Mouse (Mus musculus): ENCODE data around the gene Plod1.

The Plod1 gene

DNA sequence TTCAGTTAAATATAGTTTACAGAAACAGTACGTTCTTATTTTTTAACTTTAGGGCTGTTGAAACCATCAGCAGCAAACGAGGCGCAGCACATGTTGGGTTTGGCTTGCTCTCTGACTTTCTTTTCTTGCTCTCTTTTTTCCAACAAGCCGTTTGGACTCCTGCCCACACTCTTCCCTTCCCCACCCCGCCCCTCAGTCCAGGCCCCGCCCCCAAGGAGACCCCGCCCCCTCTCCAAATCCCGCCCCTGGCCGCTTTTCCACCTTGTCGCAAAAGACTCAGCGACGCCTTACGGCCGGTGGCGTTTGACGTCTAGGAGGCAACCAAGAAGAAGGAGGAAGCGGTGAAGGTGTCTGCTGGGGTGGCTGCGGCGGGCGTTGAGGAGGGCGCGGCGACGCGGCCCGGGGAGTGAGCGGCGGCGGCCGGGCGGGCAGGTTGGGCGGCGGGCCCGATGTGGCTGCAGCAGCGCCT is 4.0 kb upstream of the Plod1 start, which contains the start of gene 2510039O18Rik:
2510039O18Rik (plus strand) TSS at position 320 of the 469 bp plus-strand sequence.
- in situ Hi-C loops (cut with MboI; ENCODE audit: low pct_unique_long_range_greater_than_20kb in 1 of 2, low sequenced_read_pairs in 2 of 2, unreplicated experiment in 1 of 2) = no loop called here

DNA sequence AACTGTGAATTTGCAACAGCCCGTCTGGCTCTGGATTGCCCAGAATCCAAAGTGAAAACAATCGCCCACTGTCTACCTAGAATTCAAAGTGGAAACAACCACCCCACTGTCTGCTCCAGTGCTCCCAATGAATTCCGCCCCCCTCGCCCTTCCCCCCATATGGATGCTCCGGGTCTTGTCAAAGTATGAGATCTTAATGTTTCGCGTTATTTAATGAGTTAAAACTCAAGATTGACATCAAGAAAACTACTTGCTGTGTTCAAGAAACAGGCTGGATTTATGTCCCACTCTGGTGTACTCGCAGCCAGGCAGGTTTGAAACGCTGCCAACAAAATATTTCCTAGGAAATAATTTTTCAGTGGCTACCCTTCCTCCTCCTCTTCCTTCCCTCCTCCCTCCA is 3.5 kb upstream of the Plod1 start:
- in situ Hi-C loops (cut with MboI; ENCODE audit: low pct_unique_long_range_greater_than_20kb in 1 of 2, low sequenced_read_pairs in 2 of 2, unreplicated experiment in 1 of 2) = no loop called here

DNA sequence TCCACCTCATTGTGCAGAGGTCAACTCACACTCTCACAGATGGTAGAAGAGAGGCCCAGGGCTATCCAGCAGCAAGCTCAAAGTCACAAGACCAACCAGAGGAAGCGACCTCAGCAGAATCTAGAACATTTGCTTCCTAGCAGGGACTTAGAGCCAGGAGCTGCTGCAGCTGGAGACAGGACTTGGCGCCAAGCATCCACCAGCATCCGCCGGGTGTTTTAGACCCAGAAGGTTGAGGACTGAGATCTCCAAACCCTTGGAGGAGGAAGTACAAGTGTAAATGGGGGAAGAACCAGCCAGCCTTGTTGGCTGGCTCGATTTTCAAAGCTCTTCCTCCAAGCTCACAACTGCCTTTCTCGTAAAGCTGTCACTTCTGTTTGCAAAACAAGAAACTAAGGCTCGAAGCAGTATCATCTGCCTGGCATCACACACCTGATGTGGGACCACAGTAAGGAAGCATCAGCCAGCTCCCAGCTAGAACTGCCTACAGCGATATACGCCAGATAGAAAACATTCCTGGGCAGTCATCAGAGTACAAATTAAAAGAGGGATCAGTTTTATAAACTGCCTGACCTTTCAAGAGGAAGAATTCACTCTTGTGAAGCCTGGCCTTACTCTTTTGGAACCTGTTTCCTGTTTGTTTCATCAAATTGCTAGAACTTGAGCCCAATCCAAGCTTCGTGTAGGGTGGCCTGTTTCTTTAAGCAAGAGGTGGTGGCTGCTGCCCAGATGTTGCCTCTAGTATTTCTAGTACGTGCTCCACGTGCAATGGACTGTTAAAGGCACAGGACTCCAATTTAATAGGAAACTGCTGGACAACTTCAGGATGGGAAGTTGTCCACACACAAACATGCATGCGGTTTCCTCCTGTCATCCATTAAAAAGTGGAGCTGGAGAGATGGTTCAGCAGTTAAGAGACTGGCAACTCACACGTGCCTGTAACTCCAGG is 1.9 kb upstream of the Plod1 start:
- in situ Hi-C loops (cut with MboI; ENCODE audit: low pct_unique_long_range_greater_than_20kb in 1 of 2, low sequenced_read_pairs in 2 of 2, unreplicated experiment in 1 of 2) = no loop called here

GRCm38 (mm10) chr4:147937486-147937885 is 919 bp upstream of the Plod1 start:
- in situ Hi-C loops (cut with MboI; ENCODE audit: low pct_unique_long_range_greater_than_20kb in 1 of 2, low sequenced_read_pairs in 2 of 2, unreplicated experiment in 1 of 2) = no loop called here

GRCm38 (mm10) chr4:147937021-147937420 is 454 bp upstream of the Plod1 start:
- in situ Hi-C loops (cut with MboI; ENCODE audit: low pct_unique_long_range_greater_than_20kb in 1 of 2, low sequenced_read_pairs in 2 of 2, unreplicated experiment in 1 of 2) = no loop called here

DNA sequence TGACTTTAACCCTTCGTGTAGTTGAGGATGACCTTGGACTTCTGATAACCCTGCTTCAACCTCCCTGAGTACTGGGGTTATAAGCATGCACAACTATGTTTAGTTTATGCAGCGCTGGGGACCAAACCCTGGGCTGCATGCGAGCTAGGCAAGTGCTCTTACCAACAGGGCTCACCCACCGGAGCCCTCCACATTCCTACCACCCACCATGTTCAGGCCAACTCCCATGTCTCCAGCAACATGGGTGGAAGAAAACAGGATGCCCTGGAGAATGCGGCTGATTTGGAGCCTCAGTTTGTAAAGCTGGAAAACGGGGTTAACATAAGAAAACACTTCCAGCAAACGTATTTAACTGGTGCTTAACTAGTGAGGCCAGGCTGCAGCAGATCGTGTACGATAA is 663 bp downstream of the Plod1 start:
- in situ Hi-C loops (cut with MboI; ENCODE audit: low pct_unique_long_range_greater_than_20kb in 1 of 2, low sequenced_read_pairs in 2 of 2, unreplicated experiment in 1 of 2) = no loop called here

DNA sequence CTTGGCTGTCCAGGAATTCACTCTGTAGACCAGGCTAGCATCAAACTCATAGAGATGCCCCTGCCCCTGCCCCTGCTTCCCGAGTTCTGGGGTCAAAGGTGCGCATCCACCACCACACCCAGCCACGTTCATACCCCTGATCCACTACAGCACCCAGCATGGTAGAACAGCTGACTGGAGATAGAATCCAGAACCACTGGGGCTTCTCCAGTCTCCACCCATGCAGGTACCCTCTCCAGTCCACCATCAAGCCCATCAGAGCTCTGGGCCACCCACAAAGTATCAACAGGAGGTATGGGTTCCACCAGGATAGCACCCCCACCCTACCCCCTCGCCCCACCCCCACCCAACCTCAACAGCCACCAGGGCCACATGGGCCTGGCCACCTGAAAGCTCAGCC is 2.0 kb downstream of the Plod1 start:
- in situ Hi-C loops (cut with MboI; ENCODE audit: low pct_unique_long_range_greater_than_20kb in 1 of 2, low sequenced_read_pairs in 2 of 2, unreplicated experiment in 1 of 2) = no loop called here

DNA sequence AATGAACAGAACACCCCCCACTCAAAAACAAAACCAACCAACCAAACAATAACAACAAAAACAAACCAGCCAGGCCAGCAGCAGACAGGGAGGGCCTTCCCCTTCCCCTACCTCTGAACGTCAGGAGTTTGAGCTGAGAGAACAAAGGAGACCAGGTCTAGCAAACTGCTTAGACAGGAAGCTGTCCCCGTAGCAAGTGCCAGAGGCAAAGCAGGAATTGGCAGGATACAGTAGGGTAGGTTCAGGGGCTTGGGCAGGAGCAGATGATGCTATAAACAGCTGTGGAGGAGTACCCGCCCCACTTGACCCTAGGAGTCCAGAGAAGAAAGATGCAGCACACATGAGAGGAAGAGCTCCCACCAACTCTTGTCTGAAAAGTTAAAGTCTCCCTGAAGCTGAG is 2.4 kb downstream of the Plod1 start:
- in situ Hi-C loops (cut with MboI; ENCODE audit: low pct_unique_long_range_greater_than_20kb in 1 of 2, low sequenced_read_pairs in 2 of 2, unreplicated experiment in 1 of 2) = no loop called here

GRCm38 (mm10) chr4:147930946-147931345 is 5.6 kb downstream of the Plod1 start:
- in situ Hi-C loops (cut with MboI; ENCODE audit: low pct_unique_long_range_greater_than_20kb in 1 of 2, low sequenced_read_pairs in 2 of 2, unreplicated experiment in 1 of 2) = no loop called here

DNA sequence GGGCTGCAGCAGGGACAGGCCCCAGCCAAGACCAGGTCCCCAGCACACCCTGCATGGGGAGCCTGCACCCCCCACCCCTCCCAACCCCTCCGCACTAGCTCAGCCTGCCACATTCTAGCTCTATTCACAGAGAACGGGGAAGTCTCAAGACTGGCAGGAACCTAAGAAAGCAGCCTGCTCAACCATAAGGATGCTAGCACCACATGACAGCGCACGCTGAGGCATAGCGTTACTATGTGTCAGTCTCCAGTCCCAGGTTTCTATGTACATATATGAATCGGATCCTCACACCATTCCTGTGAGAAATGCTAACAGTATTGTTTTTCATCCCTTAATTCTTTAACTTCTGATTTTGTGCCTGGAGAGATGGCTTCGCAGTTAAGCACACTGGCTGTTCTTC is 8.0 kb downstream of the Plod1 start:
- in situ Hi-C loops (cut with MboI; ENCODE audit: low pct_unique_long_range_greater_than_20kb in 1 of 2, low sequenced_read_pairs in 2 of 2, unreplicated experiment in 1 of 2) = no loop called here

DNA sequence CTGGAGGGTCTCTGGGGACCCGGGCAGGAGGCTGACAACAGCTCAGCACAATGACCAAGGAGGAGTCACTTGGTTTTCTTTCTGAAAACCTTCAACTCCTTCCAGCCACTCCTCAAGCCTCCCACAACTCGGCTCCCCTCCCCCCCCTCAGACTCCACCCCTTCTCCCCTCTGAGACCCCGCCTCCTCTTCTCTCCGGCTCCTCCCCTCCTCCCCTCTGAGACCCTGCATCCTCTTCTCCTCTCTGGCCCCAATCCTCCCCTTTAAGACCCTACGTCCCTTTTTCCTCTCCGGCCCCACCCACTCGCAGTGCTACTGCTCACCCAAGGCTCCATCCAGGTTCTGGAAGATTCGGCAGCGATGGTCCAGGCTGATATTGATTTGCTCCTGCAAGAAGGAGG is 8.4 kb downstream of the Plod1 start:
- in situ Hi-C loops (cut with MboI; ENCODE audit: low pct_unique_long_range_greater_than_20kb in 1 of 2, low sequenced_read_pairs in 2 of 2, unreplicated experiment in 1 of 2) = no loop called here

DNA sequence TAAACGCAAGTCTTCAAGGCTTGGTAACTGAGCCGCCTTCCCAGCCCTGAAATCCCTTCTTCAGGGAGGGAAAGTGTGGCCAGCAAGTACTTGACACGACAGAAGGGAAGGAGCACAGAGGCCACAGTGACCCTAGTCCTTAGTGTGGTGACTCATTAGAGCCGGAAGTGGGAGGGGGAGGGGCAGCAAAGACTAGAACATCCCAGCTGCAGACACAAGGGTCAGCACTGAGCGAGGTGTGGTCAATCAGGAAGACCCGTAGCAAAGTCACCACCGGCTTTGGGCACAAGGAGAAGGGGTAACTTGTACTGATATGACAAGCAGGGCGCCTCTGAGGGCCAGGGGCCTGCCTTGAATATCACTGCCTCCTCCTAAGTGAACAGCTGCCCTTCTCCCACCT is 8.9 kb downstream of the Plod1 start:
- in situ Hi-C loops (cut with MboI; ENCODE audit: low pct_unique_long_range_greater_than_20kb in 1 of 2, low sequenced_read_pairs in 2 of 2, unreplicated experiment in 1 of 2) = no loop called here

GRCm38 (mm10) chr4:147922341-147922740 is 14.2 kb downstream of the Plod1 start:
- in situ Hi-C loops (cut with MboI; ENCODE audit: low pct_unique_long_range_greater_than_20kb in 1 of 2, low sequenced_read_pairs in 2 of 2, unreplicated experiment in 1 of 2) = no loop called here

GRCm38 (mm10) chr4:147920973-147921372 is 15.6 kb downstream of the Plod1 start:
- in situ Hi-C loops (cut with MboI; ENCODE audit: low pct_unique_long_range_greater_than_20kb in 1 of 2, low sequenced_read_pairs in 2 of 2, unreplicated experiment in 1 of 2) = no loop called here

DNA sequence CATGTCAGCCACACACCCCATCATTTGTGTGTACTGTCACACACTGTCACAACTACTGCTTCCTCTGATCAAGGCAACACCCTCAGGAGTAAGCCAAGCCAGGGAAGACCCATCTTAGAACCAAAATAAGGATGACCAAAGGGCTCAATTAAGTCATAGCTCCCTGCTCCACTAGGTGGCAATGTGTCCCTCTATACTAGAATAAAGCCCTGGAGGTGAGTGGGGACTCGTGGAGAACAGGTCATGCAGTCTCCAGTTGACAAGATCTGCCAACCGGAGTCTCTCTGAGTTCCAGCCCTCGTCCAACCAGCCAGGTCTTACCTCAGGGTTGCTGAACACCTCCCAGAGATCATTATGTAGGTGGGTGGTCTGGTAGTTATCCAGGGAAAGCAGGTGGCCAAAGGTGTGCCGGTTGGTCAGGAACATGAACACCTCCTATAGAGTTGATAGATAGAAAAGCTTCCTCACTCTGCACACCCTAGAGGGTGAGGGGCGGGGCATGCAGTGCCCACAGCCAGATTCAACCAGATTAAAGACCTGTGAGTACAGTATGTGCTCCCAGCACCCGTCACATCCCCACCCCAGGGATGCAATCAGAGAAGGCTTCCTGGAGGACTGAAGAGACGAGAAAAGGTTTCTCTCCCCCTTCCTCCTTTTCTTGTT is 18.0 kb downstream of the Plod1 start:
- in situ Hi-C loops (cut with MboI; ENCODE audit: low pct_unique_long_range_greater_than_20kb in 1 of 2, low sequenced_read_pairs in 2 of 2, unreplicated experiment in 1 of 2) = no loop called here

- in situ Hi-C loops (cut with MboI; ENCODE audit: low pct_unique_long_range_greater_than_20kb in 1 of 2, low sequenced_read_pairs in 2 of 2, unreplicated experiment in 1 of 2) = no loop called here
Observed at GRCm38 (mm10) chr4:147909486-147909885, 27.1 kb downstream of the Plod1 start.

GRCm38 (mm10) chr4:147906230-147906629 is 30.3 kb downstream of the Plod1 start:
- in situ Hi-C loops (cut with MboI; ENCODE audit: low pct_unique_long_range_greater_than_20kb in 1 of 2, low sequenced_read_pairs in 2 of 2, unreplicated experiment in 1 of 2) = no loop called here

DNA sequence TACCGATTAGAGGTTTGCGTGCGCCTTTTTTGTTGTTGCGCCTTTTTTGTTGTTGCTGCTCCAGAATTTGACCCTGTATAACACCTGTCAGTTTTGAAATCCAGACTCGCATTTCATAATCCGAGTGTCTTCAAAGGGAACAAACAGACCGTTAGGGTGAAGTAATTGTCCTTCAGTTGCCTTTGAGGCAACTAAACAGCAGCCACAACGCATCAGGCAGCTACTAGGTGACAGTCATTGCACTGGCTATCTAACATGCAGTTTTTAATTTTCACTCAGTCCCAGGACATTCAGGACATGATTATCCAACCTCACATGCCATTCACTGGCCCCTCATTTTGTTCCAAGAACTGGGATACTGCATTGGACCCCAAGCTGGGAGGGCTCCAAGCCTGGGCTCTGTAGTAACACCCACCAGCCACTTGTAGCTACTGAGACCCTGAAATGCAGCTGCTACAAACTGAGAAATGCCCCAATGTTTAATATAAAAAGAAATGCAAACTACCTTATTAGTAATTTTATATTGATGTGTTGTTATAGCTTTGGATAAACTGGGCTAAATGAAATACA is 31.4 kb downstream of the Plod1 start:
- in situ Hi-C loops (cut with MboI; ENCODE audit: low pct_unique_long_range_greater_than_20kb in 1 of 2, low sequenced_read_pairs in 2 of 2, unreplicated experiment in 1 of 2) = no loop called here

DNA sequence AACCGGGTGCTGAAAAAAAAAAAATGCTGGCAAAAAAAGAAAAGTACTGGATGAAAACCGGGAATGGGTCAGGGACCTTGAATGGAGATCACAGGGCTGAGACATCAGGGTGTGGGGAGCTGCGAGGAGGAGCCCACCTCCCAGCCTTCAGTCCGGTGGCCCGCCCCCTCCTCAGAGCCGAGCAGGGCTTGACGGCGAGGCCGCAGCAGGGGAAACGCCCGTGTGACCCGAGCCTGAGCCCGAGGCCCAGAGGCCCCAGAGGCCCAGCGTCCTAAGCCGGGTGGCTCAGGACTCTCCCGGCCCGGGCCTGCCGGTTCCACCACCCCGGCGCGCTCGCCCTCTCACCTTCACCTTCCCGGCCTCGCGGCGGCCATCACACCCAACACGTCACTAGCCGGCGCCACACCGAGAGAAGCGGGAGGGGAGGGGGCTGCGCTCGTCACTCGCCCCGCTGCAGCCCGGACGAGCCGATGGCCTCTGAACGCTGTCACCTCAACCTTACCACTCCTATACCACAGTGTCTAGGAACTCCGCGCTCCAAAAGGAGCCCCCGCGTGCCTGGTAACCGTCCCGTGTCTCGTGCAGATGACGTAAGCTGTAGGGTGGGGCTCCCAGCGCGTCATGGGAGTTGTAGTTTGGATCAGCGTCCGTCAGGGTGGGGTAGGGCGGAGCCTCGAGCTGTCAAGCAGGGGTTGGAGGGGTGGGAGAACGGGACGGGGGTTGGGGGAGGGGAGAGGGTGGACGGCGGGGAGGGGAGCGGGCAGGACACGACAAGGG is 32.1 kb downstream of the Plod1 start, which contains the start of gene Mfn2:
Mfn2 (minus strand) TSS at position 392 of the 777 bp plus-strand sequence.
- in situ Hi-C loops (cut with MboI; ENCODE audit: low pct_unique_long_range_greater_than_20kb in 1 of 2, low sequenced_read_pairs in 2 of 2, unreplicated experiment in 1 of 2) = no loop called here
